Mouse (Mus musculus) hindbrain, embryonic 16.5 days (tissue): ENCODE data around the gene Lca5. TPM values are rescaled to one million over a fixed set of nuclear protein-coding genes. Genes with fewer than 3 reads are reported as not detected.

Source experiments
- ATAC-seq: fragments of 200-750 bp; cut with Nextera tagmentation; 2 replicates; pipeline ENCODE4 v1.8.0; 2017; ENCODE audit warnings: moderate TSS enrichment, moderate library complexity
- H3K27ac ChIP-seq: fragments of 300-500 bp; sonication (generic); 2 replicates; pipeline ENCODE4 v1.5.1; 2014; ENCODE audit warnings: low read depth, mild to moderate bottlenecking, control low read depth, low read length, moderate library complexity
- H3K27me3 ChIP-seq: fragments of 300-500 bp; sonication (generic); replicated peaks from 2 replicates; pipeline ENCODE4 v1.6.1; 2014; ENCODE audit warnings: low read length; ENCODE audit not compliant: control insufficient read depth, insufficient read depth
- H3K36me3 ChIP-seq: fragments of 300-500 bp; sonication (generic); 2 replicates; pipeline ENCODE4 v1.6.1; 2014; ENCODE audit warnings: mild to moderate bottlenecking, low read length, moderate library complexity, mixed read lengths; ENCODE audit not compliant: control insufficient read depth, insufficient read depth
- H3K4me1 ChIP-seq: fragments of 300-500 bp; sonication (generic); 2 replicates; pipeline ENCODE4 v1.6.1; 2014; ENCODE audit warnings: low read depth, low read length; ENCODE audit not compliant: control insufficient read depth, insufficient read depth
- H3K4me2 ChIP-seq: fragments of 300-500 bp; sonication (generic); 2 replicates; pipeline ENCODE4 v1.6.1; 2014; ENCODE audit warnings: mild to moderate bottlenecking, low read length, control low read depth, moderate library complexity
- H3K4me3 ChIP-seq: fragments of 300-500 bp; sonication (generic); 2 replicates; pipeline ENCODE4 v1.5.1; 2014; ENCODE audit warnings: mild to moderate bottlenecking, low read length, control low read depth, moderate library complexity
- H3K9ac ChIP-seq: fragments of 300-500 bp; sonication (generic); 2 replicates; pipeline ENCODE4 v1.6.1; 2014; ENCODE audit warnings: low read depth, mild to moderate bottlenecking, control low read depth, low read length, moderate library complexity
- H3K9me3 ChIP-seq: fragments of 300-500 bp; sonication (generic); 2 replicates; pipeline ENCODE4 v1.6.1; 2014; ENCODE audit warnings: mild to moderate bottlenecking, low read length, moderate library complexity; ENCODE audit not compliant: control insufficient read depth
- WGBS: fragments of 180-500 bp; shearing (Covaris S2); extraction: QIAGEN DNeasy Blood & Tissue Kit; methylation state at CpG from one replicate; pipeline ENCODE4 v1.1.7; 2014; 5-methylcytosine and 5-hydroxymethylcytosine counted together
- polyA plus RNA-seq: library from polyadenylated mRNA; unstranded; fragments of >200 nt; fragmentation: Nextera tagmentation; extraction: Ambion mirVana; gene quantifications from 2 replicates; pipeline ENCODE4 v1.2.1, GENCODE M21; 2015

Gene Lca5
- polyA plus RNA-seq, 1 experiment from 2014 or later: 14.7 TPM

- no peaks in the 10 kb centered on the region for H3K9me3 ChIP-seq
- H3K4me1 ChIP-seq: peaks cover 9% of the 10 kb centered on the region
- WGBS: 10% methylated on average over 5 of the region's 5 CpGs
- no peak overlapping the region for H3K4me2 ChIP-seq
- no peaks in the 10 kb centered on the region for H3K36me3 ChIP-seq
- no peaks in the 10 kb centered on the region for H3K27me3 ChIP-seq
- ATAC-seq: 0 out of 2 replicates have a peak, but pooled peaks have one; percentile 34
- H3K4me3 ChIP-seq: no peak overlapping the region
- no peak overlapping the region for H3K9ac ChIP-seq
- H3K27ac ChIP-seq: no peak overlapping the region; the same call in 1 of the 2 replicates
These were observed 90.3 kb downstream of the Lca5 start for GRCm38 (mm10) chr9:83350613-83351012.

- Histone ChIP-seq H3K4me1 (peaks cover 9% of the 10 kb centered on the region), H3K4me2 (no peak overlapping the region), H3K9ac (no peak overlapping the region), H3K27me3 (no peaks in the 10 kb centered on the region), H3K36me3 (no peaks in the 10 kb centered on the region), H3K9me3 (no peaks in the 10 kb centered on the region), H3K4me3 (no peak overlapping the region), H3K27ac (peak overlapping the region; percentile 29; the same call in 1 of the 2 replicates)
- ATAC-seq: 0 out of 2 replicates have a peak, but pooled peaks have one; percentile 34
- 9% methylated on average over 1 of the region's 1 CpGs for WGBS
These were observed 91.0 kb downstream of the Lca5 start for GRCm38 (mm10) chr9:83349905-83350304.

- H3K4me3 ChIP-seq: no peak overlapping the region
- no peaks in the 10 kb centered on the region for H3K36me3 ChIP-seq
- no peaks in the 10 kb centered on the region for H3K9me3 ChIP-seq
- peak; percentile 59 for ATAC-seq
- 3% methylated on average over 3 of the region's 3 CpGs for WGBS
- 0 out of 2 replicates have a peak overlapping the region, but pooled peaks have one; percentile 18 for H3K9ac ChIP-seq
- peaks cover 9% of the 10 kb centered on the region for H3K4me1 ChIP-seq
- H3K27me3 ChIP-seq: no peaks in the 10 kb centered on the region
- H3K4me2 ChIP-seq: no peak overlapping the region
- H3K27ac ChIP-seq: no peak overlapping the region
These were observed 91.4 kb downstream of the Lca5 start for GRCm38 (mm10) chr9:83349504-83349903.

DNA sequence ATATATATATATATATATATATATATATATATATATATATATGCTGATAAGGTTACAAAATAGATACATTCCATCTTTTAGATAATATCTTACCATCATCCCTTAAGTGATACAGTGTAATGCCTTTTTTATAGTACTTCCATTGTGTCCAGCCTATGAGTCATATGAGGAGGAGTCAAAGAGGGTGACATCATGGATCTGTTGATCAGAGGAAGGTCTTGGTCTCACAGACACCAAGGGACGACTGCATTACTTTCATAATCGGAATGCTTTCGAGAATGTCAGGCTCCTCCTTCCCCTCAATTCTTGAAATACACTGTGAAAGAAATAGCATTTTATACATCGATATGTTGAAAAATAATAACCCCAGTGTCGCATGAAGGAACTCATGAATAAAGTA lies 93.4 kb downstream of the Lca5 start:
- H3K27ac ChIP-seq: no peak overlapping the region
- no peak overlapping the region for H3K4me3 ChIP-seq
- no peaks in the 10 kb centered on the region for H3K36me3 ChIP-seq
- H3K27me3 ChIP-seq: no peaks in the 10 kb centered on the region
- peaks cover 9% of the 10 kb centered on the region for H3K4me1 ChIP-seq
- ATAC-seq: no peak
- no peaks in the 10 kb centered on the region for H3K9me3 ChIP-seq
- H3K4me2 ChIP-seq: no peak overlapping the region
- 88% methylated on average over 5 of the region's 5 CpGs for WGBS
- no peak overlapping the region for H3K9ac ChIP-seq

- H3K4me1 ChIP-seq: no peaks in the 10 kb centered on the region
- H3K9ac ChIP-seq: no peak overlapping the region
- no peak overlapping the region for H3K4me2 ChIP-seq
- H3K9me3 ChIP-seq: 0 out of 2 replicates have a peak, but pooled peaks cover 2% of the 10 kb centered on the region
- ATAC-seq: no peak
- H3K27ac ChIP-seq: no peak overlapping the region
- no peaks in the 10 kb centered on the region for H3K27me3 ChIP-seq
- H3K4me3 ChIP-seq: no peak overlapping the region
- no peaks in the 10 kb centered on the region for H3K36me3 ChIP-seq
- 86% methylated on average over 7 of the region's 7 CpGs for WGBS
These were observed 98.2 kb downstream of the Lca5 start for GRCm38 (mm10) chr9:83342491-83343370.

Other genes starting within 250 kb of the Lca5 start
- 9.1 and 10.6 TPM in 2 replicates for gene Sh3bgrl2, start 107.2 kb upstream of the Lca5 start, polyA plus RNA-seq